Mouse (Mus musculus) liver, adult 2 months (tissue): ENCODE results near the gene Olfr955. TPM values are rescaled to one million over a fixed set of nuclear protein-coding genes. Genes with fewer than 3 reads are reported as not detected.
A peak's percentile ranks its signal among the peaks of the same experiment; 100 is the strongest.

ENCODE experiments used
- DNase-seq: peaks from one replicate; pipeline ENCODE4 v3.0.0-alpha.2; 2011; ENCODE audit warnings: low read depth, low spot score; ENCODE audit errors: extremely low read depth
- H3K27ac ChIP-seq: fragments of 200-500 bp; replicated peaks from 2 replicates; pipeline ENCODE4 v1.5.1; 2012; ENCODE audit warnings: low read depth, mild to moderate bottlenecking, control low read depth, inconsistent platforms, low read length; ENCODE audit not compliant: insufficient read depth
- H3K27me3 ChIP-seq: fragments of 200-500 bp; 2 replicates; pipeline ENCODE4 v1.6.1; 2012; ENCODE audit warnings: mild to moderate bottlenecking, moderate library complexity, low read length, inconsistent platforms; ENCODE audit not compliant: control insufficient read depth, insufficient read depth
- H3K36me3 ChIP-seq: fragments of 200-500 bp; 2 replicates; pipeline ENCODE4 v1.6.1; 2012; ENCODE audit warnings: low read length, inconsistent platforms; ENCODE audit not compliant: control insufficient read depth, insufficient read depth
- H3K4me1 ChIP-seq: fragments of 200-500 bp; 2 replicates; pipeline ENCODE4 v1.6.1; 2011; ENCODE audit warnings: low read length; ENCODE audit not compliant: control insufficient read depth, insufficient read depth
- H3K4me3 ChIP-seq: fragments of 200-500 bp; 2 replicates; pipeline ENCODE4 v1.5.1; 2011; ENCODE audit warnings: low read depth, mild to moderate bottlenecking, control low read depth, low read length, moderate library complexity; ENCODE audit not compliant: insufficient read depth
- H3K79me2 ChIP-seq: fragments of 200-500 bp; 2 replicates; pipeline ENCODE4 v1.6.1; 2012; ENCODE audit warnings: inconsistent platforms, mild to moderate bottlenecking, low read length, moderate library complexity; ENCODE audit not compliant: control insufficient read depth, insufficient read depth
- H3K9ac ChIP-seq: fragments of 200-500 bp; 2 replicates; pipeline ENCODE4 v1.6.1; 2012; ENCODE audit warnings: low read depth, mild to moderate bottlenecking, control low read depth, inconsistent platforms, low read length
- CTCF ChIP-seq: fragments of 200-500 bp; IDR thresholded peaks from 2 replicates; pipeline ENCODE4 v1.5.1; 2011; ENCODE audit warnings: low read depth, low read length, control low read depth
- POLR2A ChIP-seq: fragments of 200-500 bp; IDR thresholded peaks from 2 replicates; pipeline ENCODE4 v1.6.1; 2011; ENCODE audit warnings: low read length, control low read depth; ENCODE audit not compliant: insufficient read depth; ENCODE audit errors: extremely low read depth
- WGBS: fragments of 180-500 bp; shearing (Covaris S2); methylation state at CpG from one replicate; pipeline ENCODE4 v1.1.7; 2018; 5-methylcytosine and 5-hydroxymethylcytosine counted together
- polyA plus RNA-seq: library from polyadenylated mRNA; depleted of rRNA; stranded (reverse); fragments of >200 nt; gene quantifications from 2 replicates; pipeline ENCODE4 v1.2.3, GENCODE M21; 2012; rRNA removed
- total RNA-seq: library from RNA; depleted of rRNA; stranded (reverse); fragments of >200 nt; gene quantifications from 2 replicates; pipeline ENCODE4 v1.2.3, GENCODE M21; 2014; rRNA removed

Gene Olfr955
- total RNA-seq = not detected in 2 replicates
- not detected in 2 replicates for polyA plus RNA-seq

- 30% methylated on average over 1 of the region's 1 CpGs for WGBS
- H3K36me3 ChIP-seq = no peaks in the 10 kb centered on the region
- H3K9ac ChIP-seq = no peak within 1 kb of the TSS
- DNase-seq = no peak
- TF ChIP-seq POLR2A = no peak
- no peak for TF ChIP-seq CTCF
- H3K4me3 ChIP-seq = no peak within 1 kb of the TSS
- no peaks in the 10 kb centered on the region for H3K4me1 ChIP-seq
- H3K27me3 ChIP-seq = no peaks in the 10 kb centered on the region
- H3K27ac ChIP-seq = no peak within 1 kb of the TSS
- no peaks in the 10 kb centered on the region for H3K79me2 ChIP-seq
These were observed at the start of gene Olfr955 for GRCm38 (mm10) chr9:39471844-39472243. Gene Olfr955, minus strand, starts transcription at chr9:39471944.

GRCm38 (mm10) chr9:39518595-39518994 lies 46.9 kb upstream of the Olfr955 start:
- Histone ChIP-seq H3K4me3 (no peak overlapping the region), H3K4me1 (no peaks in the 10 kb centered on the region), H3K79me2 (no peaks in the 10 kb centered on the region), H3K9ac (no peak overlapping the region), H3K36me3 (no peaks in the 10 kb centered on the region), H3K27me3 (no peaks in the 10 kb centered on the region), H3K27ac (no peak overlapping the region)
- DNase-seq = no peak
- TF ChIP-seq CTCF (no peak), POLR2A (no peak)

GRCm38 (mm10) chr9:39515531-39515930 lies 43.8 kb upstream of the Olfr955 start, which contains the start of gene Olfr957:
Gene Olfr957, minus strand, starts transcription at chr9:39515809.
- no peaks in the 10 kb centered on the region for H3K79me2 ChIP-seq
- WGBS = 69% methylated on average over 3 of the region's 3 CpGs
- H3K4me3 ChIP-seq = no peak within 1 kb of the TSS
- H3K27ac ChIP-seq = no peak within 1 kb of the TSS
- H3K9ac ChIP-seq = no peak within 1 kb of the TSS
- H3K27me3 ChIP-seq = no peaks in the 10 kb centered on the region
- TF ChIP-seq CTCF = no peak
- no peak for TF ChIP-seq POLR2A
- no peak for DNase-seq
- no peaks in the 10 kb centered on the region for H3K36me3 ChIP-seq
- no peaks in the 10 kb centered on the region for H3K4me1 ChIP-seq

- 78% methylated on average over 9 of the region's 9 CpGs for WGBS
These were observed 37.7 kb upstream of the Olfr955 start for GRCm38 (mm10) chr9:39509412-39509811.

GRCm38 (mm10) chr9:39508998-39509397 lies 37.3 kb upstream of the Olfr955 start:
- DNase-seq = peak; percentile 4
- no peaks in the 10 kb centered on the region for H3K27me3 ChIP-seq
- no peaks in the 10 kb centered on the region for H3K79me2 ChIP-seq
- H3K4me3 ChIP-seq = no peak overlapping the region
- no peak overlapping the region for H3K9ac ChIP-seq
- no peak overlapping the region for H3K27ac ChIP-seq
- TF ChIP-seq POLR2A (no peak), CTCF (0 out of 2 replicates have a peak, but pooled peaks have one; percentile 6)
- WGBS = 6% methylated on average over 6 of the region's 6 CpGs
- no peaks in the 10 kb centered on the region for H3K4me1 ChIP-seq
- H3K36me3 ChIP-seq = no peaks in the 10 kb centered on the region

More at GRCm38 (mm10) chr9:39509412-39509811, 37.7 kb upstream of the Olfr955 start:
- Histone ChIP-seq H3K4me1 (no peaks in the 10 kb centered on the region), H3K9ac (no peak overlapping the region), H3K27me3 (no peaks in the 10 kb centered on the region), H3K36me3 (no peaks in the 10 kb centered on the region), H3K4me3 (no peak overlapping the region), H3K27ac (no peak overlapping the region), H3K79me2 (no peaks in the 10 kb centered on the region)
- no peak for DNase-seq
- TF ChIP-seq POLR2A = no peak
- no peak for TF ChIP-seq CTCF

- no peaks in the 10 kb centered on the region for H3K79me2 ChIP-seq
- H3K9ac ChIP-seq = no peak within 1 kb of the TSS
- DNase-seq = no peak
- no peaks in the 10 kb centered on the region for H3K36me3 ChIP-seq
- TF ChIP-seq CTCF = no peak
- no peak for TF ChIP-seq POLR2A
- 84% methylated on average over 2 of the region's 2 CpGs for WGBS
- no peaks in the 10 kb centered on the region for H3K27me3 ChIP-seq
- no peaks in the 10 kb centered on the region for H3K4me1 ChIP-seq
- H3K4me3 ChIP-seq = no peak within 1 kb of the TSS
- H3K27ac ChIP-seq = no peak within 1 kb of the TSS
These were observed 22.2 kb upstream of the Olfr955 start, which contains the start of gene Olfr44 for GRCm38 (mm10) chr9:39493895-39494294. Gene Olfr44, minus strand, starts transcription at chr9:39493995.
